Comparison of ENCODE assay signal across 25 mouse cellular contexts in the genomic region with DNA sequence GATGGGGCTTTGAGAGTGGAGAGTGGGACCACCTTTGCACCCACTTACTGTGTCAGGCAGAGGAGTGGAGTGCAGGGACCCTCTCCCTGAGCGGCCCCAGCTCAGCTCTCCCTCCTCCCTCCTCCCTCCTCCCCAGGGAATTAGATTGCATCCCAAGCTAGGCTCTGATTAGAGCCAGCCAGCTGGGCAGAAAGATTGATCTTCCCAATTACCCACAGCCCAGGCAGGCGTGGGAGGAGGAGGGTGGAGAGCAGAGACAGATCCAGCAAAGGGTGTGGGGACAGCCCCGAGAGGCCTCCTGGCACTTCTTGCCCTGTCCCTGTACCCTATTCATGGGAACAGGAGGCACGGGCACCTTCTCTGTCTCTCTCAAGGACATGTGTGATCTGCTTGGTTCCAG. TPM values are rescaled to one million over a fixed set of nuclear protein-coding genes. Genes with fewer than 3 reads are reported as not detected.
DNase-seq lines count a peak whose midpoint lies in the region; ATAC-seq and TF ChIP-seq lines count a peak whose summit lies in the region.
"Had no signal": no experiment of that assay in that cellular context is flagged by ENCODE, and none has a peak within 500 bp of the region (broad histone marks: within the 10 kb centered on the region; RNA-seq: fewer than 3 reads in every experiment).

No protein-coding gene starts in this region.

- ATAC-seq in forebrain, embryonic 14.5 days, result no peak
- no peak for ATAC-seq in forebrain, embryonic 11.5 days (replicated peaks; ENCODE audit: low FRiP score)
- ATAC-seq in midbrain, embryonic 16.5 days, result no peak
- ATAC-seq in forebrain, postnatal 0 days, result peak; percentile 14; the same call in 1 of the 2 replicates
- ATAC-seq: intestine, embryonic 16.5 days; liver, postnatal 0 days had no signal

- WGBS in forebrain, embryonic 14.5 days, result 20% methylated on average over 4 of the region's 4 CpGs
- WGBS in forebrain, embryonic 11.5 days, result 49% methylated on average over 4 of the region's 4 CpGs
- 72% methylated on average over 4 of the region's 4 CpGs for WGBS in midbrain, embryonic 10.5 days
- WGBS in midbrain, embryonic 16.5 days, result 46% methylated on average over 4 of the region's 4 CpGs
- WGBS in forebrain, postnatal 0 days, result 46% methylated on average over 4 of the region's 4 CpGs

- H3K9ac ChIP-seq in forebrain, embryonic 14.5 days (ENCODE audit: low read length), result no peak overlapping the region
- no peak overlapping the region for H3K9ac ChIP-seq in forebrain, embryonic 11.5 days (ENCODE audit: low read length)
- no peak overlapping the region for H3K9ac ChIP-seq in midbrain, embryonic 16.5 days (ENCODE audit: low read depth, low read length)
- H3K9ac ChIP-seq in forebrain, postnatal 0 days, result no peak overlapping the region
- H3K9ac ChIP-seq: embryonic facial prominence, embryonic 12.5 days; liver, postnatal 0 days had no signal

- no peak overlapping the region for H3K4me3 ChIP-seq in forebrain, embryonic 14.5 days (ENCODE audit: low read depth, low read length)
- no peak overlapping the region for H3K4me3 ChIP-seq in forebrain, embryonic 11.5 days (ENCODE audit: low read depth, low read length)
- no peak overlapping the region for H3K4me3 ChIP-seq in midbrain, embryonic 10.5 days
- H3K4me3 ChIP-seq in midbrain, embryonic 16.5 days (ENCODE audit: low read depth, low read length), result no peak overlapping the region
- H3K4me3 ChIP-seq in forebrain, postnatal 0 days (ENCODE audit: low read depth, low read length), result no peak overlapping the region
- H3K4me3 ChIP-seq: embryonic facial prominence, embryonic 12.5 days had no signal

- peaks cover 24% of the 10 kb centered on the region for H3K4me1 ChIP-seq in forebrain, embryonic 14.5 days (ENCODE audit: control insufficient read depth, insufficient read depth, low read length)
- peaks cover 35% of the 10 kb centered on the region for H3K4me1 ChIP-seq in forebrain, embryonic 11.5 days (replicated peaks; ENCODE audit: control insufficient read depth, insufficient read depth, low read length)
- H3K4me1 ChIP-seq in midbrain, embryonic 10.5 days, result peaks cover 82% of the 10 kb centered on the region
- H3K4me1 ChIP-seq in midbrain, embryonic 16.5 days (ENCODE audit: control insufficient read depth, insufficient read depth, low read length), result peaks cover 20% of the 10 kb centered on the region
- H3K4me1 ChIP-seq in forebrain, postnatal 0 days (ENCODE audit: insufficient read depth), result no peaks in the 10 kb centered on the region

- H3K27me3 ChIP-seq in forebrain, embryonic 14.5 days (replicated peaks; ENCODE audit: control insufficient read depth, insufficient read depth, low read length), result no peaks in the 10 kb centered on the region
- H3K27me3 ChIP-seq in forebrain, embryonic 11.5 days (ENCODE audit: control insufficient read depth, insufficient read depth, low read length), result no peaks in the 10 kb centered on the region
- peaks cover 89% of the 10 kb centered on the region for H3K27me3 ChIP-seq in midbrain, embryonic 10.5 days (ENCODE audit: low read depth, poor library complexity, severe bottlenecking)
- H3K27me3 ChIP-seq in midbrain, embryonic 16.5 days (ENCODE audit: control insufficient read depth, insufficient read depth, low read depth, low read length), result no peaks in the 10 kb centered on the region
- H3K27me3 ChIP-seq in forebrain, postnatal 0 days (ENCODE audit: insufficient read depth, low read length), result no peaks in the 10 kb centered on the region

- TF ChIP-seq CTCF in forebrain, postnatal 0 days (IDR thresholded peaks at IDR 0.05; ENCODE audit: low read depth), result no peak

- peak; percentile 48 for DNase-seq in forebrain, embryonic 14.5 days (ENCODE audit: low spot score)
- no peak for DNase-seq in forebrain, embryonic 11.5 days (ENCODE audit: low spot score)
- DNase-seq in midbrain, embryonic 10.5 days (ENCODE audit: low spot score), result no peak
- no peak for DNase-seq in forebrain, postnatal 0 days
- DNase-seq in retina, postnatal 1 day, result peak; percentile 85
- no peak for DNase-seq in spleen, adult 12 weeks (ENCODE audit: low spot score)
- DNase-seq: adrenal gland, postnatal 25 days; B cell, adult 2 months; cerebellum, adult 8-10 months; heart, postnatal 14 days; layer of hippocampus, postnatal 36 days; liver; liver, postnatal 0 days; lung, postnatal 14 days; right cerebral cortex, postnatal 25 days; thymus, postnatal 4 days had no signal

- H3K9me3 ChIP-seq in forebrain, embryonic 14.5 days (replicated peaks; ENCODE audit: control insufficient read depth, low read length), result no peaks in the 10 kb centered on the region
- no peaks in the 10 kb centered on the region for H3K9me3 ChIP-seq in forebrain, embryonic 11.5 days (ENCODE audit: control insufficient read depth, low read length)
- no peaks in the 10 kb centered on the region for H3K9me3 ChIP-seq in midbrain, embryonic 10.5 days (replicated peaks)
- no peaks in the 10 kb centered on the region for H3K9me3 ChIP-seq in midbrain, embryonic 16.5 days (replicated peaks; ENCODE audit: control insufficient read depth, low read length, poor library complexity, severe bottlenecking)
- no peaks in the 10 kb centered on the region for H3K9me3 ChIP-seq in forebrain, postnatal 0 days (ENCODE audit: low read length)
- H3K9me3 ChIP-seq: embryonic facial prominence, embryonic 12.5 days had no signal

- no peaks in the 10 kb centered on the region for H3K36me3 ChIP-seq in forebrain, embryonic 14.5 days (ENCODE audit: control insufficient read depth, insufficient read depth, low read length)
- H3K36me3 ChIP-seq in forebrain, embryonic 11.5 days (ENCODE audit: control insufficient read depth, insufficient read depth, low read length), result no peaks in the 10 kb centered on the region
- H3K36me3 ChIP-seq in midbrain, embryonic 10.5 days, result no peaks in the 10 kb centered on the region
- no peaks in the 10 kb centered on the region for H3K36me3 ChIP-seq in midbrain, embryonic 16.5 days (ENCODE audit: control insufficient read depth, insufficient read depth, low read length)
- no peaks in the 10 kb centered on the region for H3K36me3 ChIP-seq in forebrain, postnatal 0 days (ENCODE audit: insufficient read depth)
- H3K36me3 ChIP-seq: embryonic facial prominence, embryonic 12.5 days had no signal

- H3K27ac ChIP-seq in forebrain, embryonic 14.5 days (ENCODE audit: low read depth, low read length), result no peak overlapping the region
- H3K27ac ChIP-seq in forebrain, embryonic 11.5 days (ENCODE audit: low read depth, low read length), result no peak overlapping the region
- peak overlapping the region; percentile 78 for H3K27ac ChIP-seq in midbrain, embryonic 10.5 days (replicated peaks)
- no peak overlapping the region for H3K27ac ChIP-seq in midbrain, embryonic 16.5 days (ENCODE audit: low read length)
- no peak overlapping the region for H3K27ac ChIP-seq in forebrain, postnatal 0 days (ENCODE audit: low read depth, low read length)
- H3K27ac ChIP-seq: embryonic facial prominence, embryonic 12.5 days had no signal

- no peak overlapping the region for H3K4me2 ChIP-seq in forebrain, embryonic 14.5 days (ENCODE audit: low read length)
- H3K4me2 ChIP-seq in forebrain, embryonic 11.5 days (ENCODE audit: low read depth, low read length, severe bottlenecking), result no peak overlapping the region
- no peak overlapping the region for H3K4me2 ChIP-seq in midbrain, embryonic 16.5 days (ENCODE audit: low read length)
- H3K4me2 ChIP-seq in forebrain, postnatal 0 days (ENCODE audit: low read depth), result no peak overlapping the region
- H3K4me2 ChIP-seq: embryonic facial prominence, embryonic 12.5 days; heart, embryonic 11.5 days; midbrain, embryonic 11.5 days had no signal

RNA-seq across cellular contexts. Expression of gene 1700025C18Rik, which starts 38.6 kb away (rescaled TPM):
- polyA plus RNA-seq in forebrain, embryonic 14.5 days (2014; fragmentation: Nextera tagmentation; extraction: Ambion mirVana), result not detected in 2 replicates
- not detected in 2 replicates for polyA plus RNA-seq in forebrain, embryonic 11.5 days (2014; fragmentation: Nextera tagmentation; extraction: Ambion mirVana)
- polyA plus RNA-seq in midbrain, embryonic 10.5 days (2016; fragmentation: Nextera tagmentation; extraction: Ambion mirVana), result not detected in 2 replicates
- polyA plus RNA-seq in midbrain, embryonic 16.5 days (2015; fragmentation: Nextera tagmentation; extraction: Ambion mirVana), result not detected in 2 replicates
- total RNA-seq in forebrain, postnatal 0 days (2014; rRNA removed), result not detected in 2 replicates
- not detected in 2 replicates for polyA plus RNA-seq in forebrain, postnatal 0 days (2015; fragmentation: Nextera tagmentation; extraction: Ambion mirVana)
- total RNA-seq: adrenal gland, postnatal 25 days; common myeloid progenitor, adult 5-6 weeks; gastrocnemius, adult 18-20 months; heart, postnatal 14 days; layer of hippocampus, postnatal 36 days; left cerebral cortex, postnatal 25 days had no signal
- polyA plus RNA-seq: embryonic facial prominence, embryonic 12.5 days; gonadal fat pad, adult 2 months; heart, embryonic 11.5 days; intestine, embryonic 16.5 days; liver, postnatal 0 days; midbrain, embryonic 11.5 days had no signal

Comparison
In these comparisons a context has a peak if more than half of its experiments do, and no peak if none do; other contexts are left out.
1. DNase-seq: peak in forebrain, embryonic 14.5 days (single experiment) and retina, postnatal 1 day (single experiment); none in forebrain, embryonic 11.5 days (single experiment), midbrain, embryonic 10.5 days (single experiment), forebrain, postnatal 0 days (single experiment) and spleen, adult 12 weeks (single experiment).